Mouse (Mus musculus) cortical plate, adult 2 months (tissue): ENCODE measurements around the gene Tcaf1. TPM values are rescaled to one million over a fixed set of nuclear protein-coding genes. Genes with fewer than 3 reads are reported as not detected.

Source experiments
- H3K27ac ChIP-seq: fragments of 200-500 bp; 2 replicates; pipeline ENCODE4 v1.5.1; 2012; ENCODE audit warnings: low read length, control low read depth, inconsistent platforms; ENCODE audit not compliant: insufficient read depth
- H3K4me1 ChIP-seq: fragments of 200-500 bp; 2 replicates; pipeline ENCODE4 v1.6.1; 2011; ENCODE audit warnings: low read length; ENCODE audit not compliant: control insufficient read depth, insufficient read depth
- H3K4me3 ChIP-seq: fragments of 200-500 bp; 2 replicates; pipeline ENCODE4 v1.5.1; 2011; ENCODE audit warnings: mild to moderate bottlenecking, low read length, control low read depth; ENCODE audit not compliant: insufficient read depth
- CTCF ChIP-seq: fragments of 200-500 bp; IDR thresholded peaks from 2 replicates; pipeline ENCODE4 v1.5.1; 2011; ENCODE audit warnings: mild to moderate bottlenecking, control low read depth, low read length; ENCODE audit not compliant: insufficient read depth; ENCODE audit errors: extremely low read depth
- POLR2A ChIP-seq: fragments of 200-500 bp; IDR thresholded peaks from 2 replicates; pipeline ENCODE4 v1.6.1; 2011; ENCODE audit warnings: mild to moderate bottlenecking, low read length, control low read depth; ENCODE audit not compliant: insufficient read depth; ENCODE audit errors: extremely low read depth
- polyA plus RNA-seq: library from polyadenylated mRNA; depleted of rRNA; stranded (reverse); fragments of >200 nt; gene quantifications from 2 replicates; pipeline ENCODE4 v1.2.3, GENCODE M21; 2012; rRNA removed

The Tcaf1 gene
- 97.4 and 104 TPM in 2 replicates for polyA plus RNA-seq

GRCm38 (mm10) chr6:42709291-42710211 is at the start of gene Tcaf1:
TSS of gene Tcaf1 (minus strand) at chr6:42710088.
- H3K4me3 ChIP-seq, result peak within 1 kb of the TSS; percentile 85
- peaks cover 4% of the 10 kb centered on the region for H3K4me1 ChIP-seq
- peak within 1 kb of the TSS; percentile 53 for H3K27ac ChIP-seq
- peak; percentile 99 for TF ChIP-seq POLR2A
- no peak for TF ChIP-seq CTCF

- Histone ChIP-seq H3K27ac (no peak within 1 kb of the TSS), H3K4me1 (no peaks in the 10 kb centered on the region), H3K4me3 (no peak within 1 kb of the TSS)
- TF ChIP-seq CTCF (no peak), POLR2A (no peak)
Observed at GRCm38 (mm10) chr6:42756104-42756503, 46.2 kb upstream of the Tcaf1 start, which contains the start of gene Olfr38. TSS of gene Olfr38 (plus strand) at chr6:42756404.

- Histone ChIP-seq H3K4me1 (no peaks in the 10 kb centered on the region), H3K27ac (no peak overlapping the region), H3K4me3 (no peak overlapping the region)
- no peak for TF ChIP-seq CTCF
Observed at GRCm38 (mm10) chr6:42747846-42748245, 38.0 kb upstream of the Tcaf1 start.

GRCm38 (mm10) chr6:42742303-42742702 is 32.4 kb upstream of the Tcaf1 start:
- H3K4me1 ChIP-seq, result peaks cover 2% of the 10 kb centered on the region; the same call in 1 of the 2 replicates
- no peak overlapping the region for H3K27ac ChIP-seq
- H3K4me3 ChIP-seq, result no peak overlapping the region
- no peak for TF ChIP-seq CTCF

- TF ChIP-seq POLR2A (no peak), CTCF (no peak)
- no peak within 1 kb of the TSS for H3K27ac ChIP-seq
- peaks cover 2% of the 10 kb centered on the region; the same call in 1 of the 2 replicates for H3K4me1 ChIP-seq
- H3K4me3 ChIP-seq, result no peak within 1 kb of the TSS
Observed at GRCm38 (mm10) chr6:42739071-42739470, 29.2 kb upstream of the Tcaf1 start, which contains the start of gene Olfr453. TSS of gene Olfr453 (plus strand) at chr6:42739371.

GRCm38 (mm10) chr6:42717973-42718372 is 8.1 kb upstream of the Tcaf1 start:
- TF ChIP-seq POLR2A (no peak), CTCF (no peak)
- no peaks in the 10 kb centered on the region for H3K4me1 ChIP-seq
- no peak overlapping the region for H3K4me3 ChIP-seq
- no peak overlapping the region for H3K27ac ChIP-seq

GRCm38 (mm10) chr6:42714668-42715067 is 4.8 kb upstream of the Tcaf1 start:
- Histone ChIP-seq H3K4me3 (no peak overlapping the region), H3K4me1 (no peaks in the 10 kb centered on the region), H3K27ac (no peak overlapping the region)
- TF ChIP-seq CTCF (no peak), POLR2A (no peak)

GRCm38 (mm10) chr6:42692517-42693190 is 17.2 kb downstream of the Tcaf1 start:
- no peak for TF ChIP-seq CTCF
- peak; percentile 74 for TF ChIP-seq POLR2A
- Histone ChIP-seq H3K4me1 (no peaks in the 10 kb centered on the region), H3K27ac (peak overlapping the region; percentile 90), H3K4me3 (peak overlapping the region; percentile 89)

GRCm38 (mm10) chr6:42692154-42692516 is 17.8 kb downstream of the Tcaf1 start:
- H3K27ac ChIP-seq, result peak overlapping the region; percentile 90
- TF ChIP-seq CTCF (no peak), POLR2A (0 out of 2 replicates have a peak, but pooled peaks have one; percentile 16)
- H3K4me1 ChIP-seq, result no peaks in the 10 kb centered on the region
- peak overlapping the region; percentile 89 for H3K4me3 ChIP-seq

- TF ChIP-seq POLR2A (no peak), CTCF (no peak)
- Histone ChIP-seq H3K27ac (no peak overlapping the region), H3K4me1 (no peaks in the 10 kb centered on the region), H3K4me3 (no peak overlapping the region)
Observed at GRCm38 (mm10) chr6:42689761-42690160, 20.1 kb downstream of the Tcaf1 start.
